Mouse (Mus musculus): ENCODE data around the gene Capn13. TPM values are rescaled to one million over a fixed set of nuclear protein-coding genes. Genes with fewer than 3 reads are reported as not detected.

Capn13 gene
- 0.27 and 0.64 TPM in 2 replicates for polyA plus RNA-seq (2014; fragmentation: Nextera tagmentation; extraction: Ambion mirVana)

- no peak within 1 kb of the TSS for H3K4me2 ChIP-seq (replicated peaks; ENCODE audit: low read depth, low read length)
- H3K9ac ChIP-seq (replicated peaks; ENCODE audit: low read depth, low read length), result no peak within 1 kb of the TSS
- H3K9me3 ChIP-seq (ENCODE audit: control insufficient read depth, low read depth, low read length), result no peaks in the 10 kb centered on the region
- WGBS, result 86% methylated on average over 2 of the region's 2 CpGs
- no peak for ATAC-seq (ENCODE audit: insufficient number of reproducible peaks, insufficient read depth, low FRiP score, low read depth)
- no peaks in the 10 kb centered on the region for H3K4me1 ChIP-seq (ENCODE audit: control insufficient read depth, insufficient read depth, low read length)
- no peaks in the 10 kb centered on the region for H3K27me3 ChIP-seq (ENCODE audit: control insufficient read depth, insufficient read depth, low read length)
- H3K4me3 ChIP-seq (ENCODE audit: low read depth, low read length), result no peak within 1 kb of the TSS
- H3K27ac ChIP-seq (ENCODE audit: low read length), result no peak within 1 kb of the TSS
- no peaks in the 10 kb centered on the region for H3K36me3 ChIP-seq (ENCODE audit: control insufficient read depth, insufficient read depth, low read length)
These were observed at the start of gene Capn13 for GRCm38 (mm10) chr17:73400862-73401261. TSS of gene Capn13 (minus strand) at chr17:73400866.

- H3K27ac ChIP-seq (ENCODE audit: low read length), result no peak overlapping the region
- ATAC-seq (ENCODE audit: insufficient number of reproducible peaks, insufficient read depth, low FRiP score, low read depth), result no peak
- no peak overlapping the region for H3K9ac ChIP-seq (replicated peaks; ENCODE audit: low read depth, low read length)
- H3K4me3 ChIP-seq (ENCODE audit: low read depth, low read length), result no peak overlapping the region
- H3K4me1 ChIP-seq (ENCODE audit: control insufficient read depth, insufficient read depth, low read length), result no peaks in the 10 kb centered on the region
- H3K9me3 ChIP-seq (ENCODE audit: control insufficient read depth, low read depth, low read length), result no peaks in the 10 kb centered on the region
- H3K36me3 ChIP-seq (ENCODE audit: control insufficient read depth, insufficient read depth, low read length), result no peaks in the 10 kb centered on the region
- H3K4me2 ChIP-seq (replicated peaks; ENCODE audit: low read depth, low read length), result no peak overlapping the region
- H3K27me3 ChIP-seq (ENCODE audit: control insufficient read depth, insufficient read depth, low read length), result no peaks in the 10 kb centered on the region
These were observed 48.4 kb upstream of the Capn13 start for GRCm38 (mm10) chr17:73449104-73449503.

- Histone ChIP-seq H3K27me3 (ENCODE audit: control insufficient read depth, insufficient read depth, low read length) (no peaks in the 10 kb centered on the region), H3K4me2 (replicated peaks; ENCODE audit: low read depth, low read length) (no peak overlapping the region), H3K9me3 (ENCODE audit: control insufficient read depth, low read depth, low read length) (no peaks in the 10 kb centered on the region), H3K4me3 (ENCODE audit: low read depth, low read length) (no peak overlapping the region), H3K9ac (replicated peaks; ENCODE audit: low read depth, low read length) (no peak overlapping the region), H3K36me3 (ENCODE audit: control insufficient read depth, insufficient read depth, low read length) (no peaks in the 10 kb centered on the region), H3K4me1 (ENCODE audit: control insufficient read depth, insufficient read depth, low read length) (no peaks in the 10 kb centered on the region), H3K27ac (ENCODE audit: low read length) (no peak overlapping the region)
- ATAC-seq (ENCODE audit: insufficient number of reproducible peaks, insufficient read depth, low FRiP score, low read depth), result no peak
- WGBS, result 76% methylated on average over 1 of the region's 1 CpGs
These were observed 40.1 kb upstream of the Capn13 start for GRCm38 (mm10) chr17:73440798-73441197.

- no peak for ATAC-seq (ENCODE audit: insufficient number of reproducible peaks, insufficient read depth, low FRiP score, low read depth)
- Histone ChIP-seq H3K4me1 (ENCODE audit: control insufficient read depth, insufficient read depth, low read length) (no peaks in the 10 kb centered on the region), H3K9ac (replicated peaks; ENCODE audit: low read depth, low read length) (no peak overlapping the region), H3K36me3 (ENCODE audit: control insufficient read depth, insufficient read depth, low read length) (no peaks in the 10 kb centered on the region), H3K9me3 (ENCODE audit: control insufficient read depth, low read depth, low read length) (no peaks in the 10 kb centered on the region), H3K27ac (ENCODE audit: low read length) (no peak overlapping the region), H3K4me3 (ENCODE audit: low read depth, low read length) (no peak overlapping the region), H3K27me3 (ENCODE audit: control insufficient read depth, insufficient read depth, low read length) (no peaks in the 10 kb centered on the region), H3K4me2 (replicated peaks; ENCODE audit: low read depth, low read length) (no peak overlapping the region)
- WGBS, result 38% methylated on average over 2 of the region's 2 CpGs
These were observed 31.9 kb upstream of the Capn13 start for GRCm38 (mm10) chr17:73432564-73433006.

- Histone ChIP-seq H3K4me1 (ENCODE audit: control insufficient read depth, insufficient read depth, low read length) (no peaks in the 10 kb centered on the region), H3K27ac (ENCODE audit: low read length) (no peak overlapping the region), H3K27me3 (ENCODE audit: control insufficient read depth, insufficient read depth, low read length) (no peaks in the 10 kb centered on the region), H3K9me3 (ENCODE audit: control insufficient read depth, low read depth, low read length) (no peaks in the 10 kb centered on the region), H3K4me2 (replicated peaks; ENCODE audit: low read depth, low read length) (no peak overlapping the region), H3K36me3 (ENCODE audit: control insufficient read depth, insufficient read depth, low read length) (no peaks in the 10 kb centered on the region), H3K4me3 (ENCODE audit: low read depth, low read length) (no peak overlapping the region), H3K9ac (replicated peaks; ENCODE audit: low read depth, low read length) (no peak overlapping the region)
- ATAC-seq (ENCODE audit: insufficient number of reproducible peaks, insufficient read depth, low FRiP score, low read depth), result no peak
- WGBS, result 89% methylated on average over 1 of the region's 1 CpGs
These were observed 31.4 kb upstream of the Capn13 start for GRCm38 (mm10) chr17:73432058-73432457.

- no peaks in the 10 kb centered on the region for H3K27me3 ChIP-seq (ENCODE audit: control insufficient read depth, insufficient read depth, low read length)
- no peaks in the 10 kb centered on the region for H3K36me3 ChIP-seq (ENCODE audit: control insufficient read depth, insufficient read depth, low read length)
- 49% methylated on average over 2 of the region's 2 CpGs for WGBS
- no peaks in the 10 kb centered on the region for H3K4me1 ChIP-seq (ENCODE audit: control insufficient read depth, insufficient read depth, low read length)
- H3K4me2 ChIP-seq (replicated peaks; ENCODE audit: low read depth, low read length), result no peak overlapping the region
- no peak for ATAC-seq (ENCODE audit: insufficient number of reproducible peaks, insufficient read depth, low FRiP score, low read depth)
- no peak overlapping the region for H3K9ac ChIP-seq (replicated peaks; ENCODE audit: low read depth, low read length)
- H3K9me3 ChIP-seq (ENCODE audit: control insufficient read depth, low read depth, low read length), result no peaks in the 10 kb centered on the region
- no peak overlapping the region for H3K27ac ChIP-seq (ENCODE audit: low read length)
- no peak overlapping the region for H3K4me3 ChIP-seq (ENCODE audit: low read depth, low read length)
These were observed 16.7 kb upstream of the Capn13 start for GRCm38 (mm10) chr17:73417382-73417781.

- Histone ChIP-seq H3K36me3 (ENCODE audit: control insufficient read depth, insufficient read depth, low read length) (no peaks in the 10 kb centered on the region), H3K4me3 (ENCODE audit: low read depth, low read length) (no peak overlapping the region), H3K9ac (replicated peaks; ENCODE audit: low read depth, low read length) (no peak overlapping the region), H3K4me2 (replicated peaks; ENCODE audit: low read depth, low read length) (no peak overlapping the region), H3K27me3 (ENCODE audit: control insufficient read depth, insufficient read depth, low read length) (no peaks in the 10 kb centered on the region), H3K4me1 (ENCODE audit: control insufficient read depth, insufficient read depth, low read length) (no peaks in the 10 kb centered on the region), H3K9me3 (ENCODE audit: control insufficient read depth, low read depth, low read length) (no peaks in the 10 kb centered on the region), H3K27ac (ENCODE audit: low read length) (no peak overlapping the region)
- ATAC-seq (ENCODE audit: insufficient number of reproducible peaks, insufficient read depth, low FRiP score, low read depth), result no peak
- WGBS, result 50% methylated on average over 6 of the region's 6 CpGs
These were observed 15.6 kb upstream of the Capn13 start for GRCm38 (mm10) chr17:73416181-73416795.

GRCm38 (mm10) chr17:73411817-73412216 lies 11.2 kb upstream of the Capn13 start:
- Histone ChIP-seq H3K4me2 (replicated peaks; ENCODE audit: low read depth, low read length) (no peak overlapping the region), H3K4me1 (ENCODE audit: control insufficient read depth, insufficient read depth, low read length) (no peaks in the 10 kb centered on the region), H3K4me3 (ENCODE audit: low read depth, low read length) (no peak overlapping the region), H3K27ac (ENCODE audit: low read length) (no peak overlapping the region), H3K27me3 (ENCODE audit: control insufficient read depth, insufficient read depth, low read length) (no peaks in the 10 kb centered on the region), H3K9ac (replicated peaks; ENCODE audit: low read depth, low read length) (no peak overlapping the region), H3K9me3 (ENCODE audit: control insufficient read depth, low read depth, low read length) (no peaks in the 10 kb centered on the region), H3K36me3 (ENCODE audit: control insufficient read depth, insufficient read depth, low read length) (no peaks in the 10 kb centered on the region)
- 47% methylated on average over 4 of the region's 4 CpGs for WGBS
- no peak for ATAC-seq (ENCODE audit: insufficient number of reproducible peaks, insufficient read depth, low FRiP score, low read depth)

GRCm38 (mm10) chr17:73401272-73401671 lies 606 bp upstream of the Capn13 start:
- Histone ChIP-seq H3K9ac (replicated peaks; ENCODE audit: low read depth, low read length) (no peak overlapping the region), H3K4me3 (ENCODE audit: low read depth, low read length) (no peak overlapping the region), H3K27ac (ENCODE audit: low read length) (no peak overlapping the region), H3K4me2 (replicated peaks; ENCODE audit: low read depth, low read length) (no peak overlapping the region), H3K27me3 (ENCODE audit: control insufficient read depth, insufficient read depth, low read length) (no peaks in the 10 kb centered on the region), H3K9me3 (ENCODE audit: control insufficient read depth, low read depth, low read length) (no peaks in the 10 kb centered on the region), H3K36me3 (ENCODE audit: control insufficient read depth, insufficient read depth, low read length) (no peaks in the 10 kb centered on the region), H3K4me1 (ENCODE audit: control insufficient read depth, insufficient read depth, low read length) (no peaks in the 10 kb centered on the region)
- WGBS, result 81% methylated on average over 2 of the region's 2 CpGs
- ATAC-seq (ENCODE audit: insufficient number of reproducible peaks, insufficient read depth, low FRiP score, low read depth), result no peak

Measured in stomach, embryonic 14.5 days (tissue).